Mouse (Mus musculus) heart, embryonic 15.5 days (tissue): ENCODE measurements around the gene Kcnn3. TPM values are rescaled to one million over a fixed set of nuclear protein-coding genes. Genes with fewer than 3 reads are reported as not detected.

Source experiments
- ATAC-seq: fragments of 200-750 bp; cut with Nextera tagmentation; replicated peaks from 2 replicates; pipeline ENCODE4 v1.8.0; 2017; ENCODE audit warnings: low read depth, moderate TSS enrichment; ENCODE audit not compliant: insufficient number of reproducible peaks, insufficient read depth, low FRiP score
- H3K27ac ChIP-seq: fragments of 300-500 bp; sonication (generic); 2 replicates; pipeline ENCODE4 v1.5.1; 2015; ENCODE audit warnings: mild to moderate bottlenecking, inconsistent platforms
- H3K27me3 ChIP-seq: fragments of 300-500 bp; sonication (generic); 2 replicates; pipeline ENCODE4 v1.6.1; 2015; ENCODE audit warnings: inconsistent platforms
- H3K36me3 ChIP-seq: fragments of 300-500 bp; sonication (generic); 2 replicates; pipeline ENCODE4 v1.6.1; 2015; ENCODE audit warnings: mild to moderate bottlenecking, inconsistent platforms
- H3K4me1 ChIP-seq: fragments of 300-500 bp; sonication (generic); replicated peaks from 2 replicates; pipeline ENCODE4 v1.6.1; 2015; ENCODE audit warnings: inconsistent platforms
- H3K4me2 ChIP-seq: fragments of 300-500 bp; sonication (generic); 2 replicates; pipeline ENCODE4 v1.6.1; 2015; ENCODE audit warnings: inconsistent platforms, mild to moderate bottlenecking, moderate library complexity
- H3K4me3 ChIP-seq: fragments of 300-500 bp; sonication (generic); 2 replicates; pipeline ENCODE4 v1.5.1; 2015; ENCODE audit warnings: mild to moderate bottlenecking, inconsistent platforms
- H3K9ac ChIP-seq: fragments of 300-500 bp; sonication (generic); 2 replicates; pipeline ENCODE4 v1.6.1; 2015; ENCODE audit warnings: mild to moderate bottlenecking, inconsistent platforms
- H3K9me3 ChIP-seq: fragments of 300-500 bp; sonication (generic); replicated peaks from 2 replicates; pipeline ENCODE4 v1.6.1; 2016; ENCODE audit warnings: inconsistent platforms
- WGBS: fragments of 180-500 bp; shearing (Covaris S2); methylation state at CpG from one replicate; pipeline ENCODE4 v1.1.7; 2015; ENCODE audit warnings: mixed read lengths; 5-methylcytosine and 5-hydroxymethylcytosine counted together
- polyA plus RNA-seq: library from polyadenylated mRNA; unstranded; fragments of >200 nt; fragmentation: Nextera tagmentation; extraction: Ambion mirVana; gene quantifications from 2 replicates; pipeline ENCODE4 v1.2.1, GENCODE M21; 2015

Gene Kcnn3
- polyA plus RNA-seq, 1 experiment from 2014 or later: 2.6 TPM

GRCm38 (mm10) chr3:89616861-89617260, 96.9 kb downstream of the Kcnn3 start:
- H3K9ac ChIP-seq: no peak overlapping the region
- H3K36me3 ChIP-seq: no peaks in the 10 kb centered on the region
- H3K4me1 ChIP-seq: peaks cover 14% of the 10 kb centered on the region
- no peaks in the 10 kb centered on the region for H3K27me3 ChIP-seq
- WGBS: 63% methylated on average over 6 of the region's 6 CpGs
- H3K9me3 ChIP-seq: no peaks in the 10 kb centered on the region
- no peak overlapping the region for H3K4me2 ChIP-seq
- H3K4me3 ChIP-seq: no peak overlapping the region
- no peak for ATAC-seq
- no peak overlapping the region for H3K27ac ChIP-seq

GRCm38 (mm10) chr3:89617360-89617759, 97.4 kb downstream of the Kcnn3 start:
- WGBS: 80% methylated on average over 2 of the region's 2 CpGs
- no peaks in the 10 kb centered on the region for H3K27me3 ChIP-seq

DNA sequence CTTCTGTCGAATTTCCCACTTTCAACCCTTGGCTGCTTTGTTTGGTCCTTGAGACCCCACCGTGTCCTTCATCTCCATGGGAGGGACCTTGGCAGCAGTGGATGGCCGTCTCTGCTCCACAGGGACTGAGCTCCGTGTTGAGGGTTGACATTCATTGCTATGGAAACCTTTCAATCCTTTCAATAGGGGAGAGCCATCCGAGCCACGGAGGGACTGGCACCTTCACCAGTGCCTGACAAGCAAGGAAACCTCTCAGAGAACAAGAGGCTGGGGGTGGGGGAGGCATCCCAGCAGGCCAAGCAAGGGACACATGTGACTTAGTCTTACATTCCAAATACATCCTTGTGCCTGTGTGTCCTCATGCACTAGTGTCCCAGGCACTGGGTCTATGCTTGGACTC, 102.9 kb downstream of the Kcnn3 start:
- no peak overlapping the region for H3K9ac ChIP-seq
- WGBS: 26% methylated on average over 6 of the region's 6 CpGs
- no peaks in the 10 kb centered on the region for H3K9me3 ChIP-seq
- H3K4me3 ChIP-seq: no peak overlapping the region
- no peak overlapping the region for H3K4me2 ChIP-seq
- no peak overlapping the region for H3K27ac ChIP-seq
- H3K27me3 ChIP-seq: no peaks in the 10 kb centered on the region
- H3K4me1 ChIP-seq: no peaks in the 10 kb centered on the region
- ATAC-seq: no peak
- no peaks in the 10 kb centered on the region for H3K36me3 ChIP-seq

More at GRCm38 (mm10) chr3:89617360-89617759, 97.4 kb downstream of the Kcnn3 start:
- Histone ChIP-seq H3K9ac (no peak overlapping the region), H3K4me3 (no peak overlapping the region), H3K4me1 (peaks cover 14% of the 10 kb centered on the region), H3K27ac (no peak overlapping the region), H3K9me3 (no peaks in the 10 kb centered on the region), H3K4me2 (no peak overlapping the region), H3K36me3 (no peaks in the 10 kb centered on the region)
- ATAC-seq: no peak

GRCm38 (mm10) chr3:89623531-89623930, 103.6 kb downstream of the Kcnn3 start:
- Histone ChIP-seq H3K36me3 (no peaks in the 10 kb centered on the region), H3K4me3 (no peak overlapping the region), H3K4me2 (no peak overlapping the region), H3K9me3 (no peaks in the 10 kb centered on the region), H3K4me1 (no peaks in the 10 kb centered on the region), H3K9ac (no peak overlapping the region), H3K27me3 (no peaks in the 10 kb centered on the region), H3K27ac (no peak overlapping the region)
- no peak for ATAC-seq
- WGBS: 46% methylated on average over 4 of the region's 4 CpGs

DNA sequence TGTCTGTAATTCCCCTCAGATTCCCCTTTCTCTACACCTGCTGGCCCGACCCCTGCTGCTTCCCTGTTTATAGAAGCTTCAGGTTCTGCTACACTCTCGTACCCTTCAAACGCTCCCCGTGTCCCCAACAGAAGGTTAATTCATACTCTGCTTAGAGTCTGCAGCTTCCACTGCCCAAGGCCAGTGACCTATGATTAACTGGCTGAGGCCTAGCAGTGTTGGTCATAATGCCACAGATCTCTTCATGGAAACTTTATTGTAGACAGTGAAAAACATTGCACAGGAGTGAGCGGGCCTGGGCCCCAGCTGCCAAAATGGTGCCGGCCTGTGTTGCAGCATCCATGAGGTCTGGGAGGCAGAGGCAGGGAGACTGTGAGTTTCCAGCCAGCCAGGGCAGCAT, 104.0 kb downstream of the Kcnn3 start:
- Histone ChIP-seq H3K4me2 (no peak overlapping the region), H3K27ac (no peak overlapping the region), H3K36me3 (no peaks in the 10 kb centered on the region), H3K4me3 (no peak overlapping the region), H3K27me3 (no peaks in the 10 kb centered on the region), H3K4me1 (no peaks in the 10 kb centered on the region), H3K9ac (no peak overlapping the region), H3K9me3 (no peaks in the 10 kb centered on the region)
- no peak for ATAC-seq
- WGBS: 76% methylated on average over 6 of the region's 6 CpGs

GRCm38 (mm10) chr3:89624814-89625445, 105.0 kb downstream of the Kcnn3 start:
- H3K27ac ChIP-seq: no peak overlapping the region
- no peak overlapping the region for H3K4me3 ChIP-seq
- ATAC-seq: no peak
- no peaks in the 10 kb centered on the region for H3K36me3 ChIP-seq
- H3K4me1 ChIP-seq: no peaks in the 10 kb centered on the region
- WGBS: 54% methylated on average over 5 of the region's 5 CpGs
- H3K9me3 ChIP-seq: no peaks in the 10 kb centered on the region
- no peak overlapping the region for H3K9ac ChIP-seq
- H3K27me3 ChIP-seq: no peaks in the 10 kb centered on the region
- H3K4me2 ChIP-seq: no peak overlapping the region

DNA sequence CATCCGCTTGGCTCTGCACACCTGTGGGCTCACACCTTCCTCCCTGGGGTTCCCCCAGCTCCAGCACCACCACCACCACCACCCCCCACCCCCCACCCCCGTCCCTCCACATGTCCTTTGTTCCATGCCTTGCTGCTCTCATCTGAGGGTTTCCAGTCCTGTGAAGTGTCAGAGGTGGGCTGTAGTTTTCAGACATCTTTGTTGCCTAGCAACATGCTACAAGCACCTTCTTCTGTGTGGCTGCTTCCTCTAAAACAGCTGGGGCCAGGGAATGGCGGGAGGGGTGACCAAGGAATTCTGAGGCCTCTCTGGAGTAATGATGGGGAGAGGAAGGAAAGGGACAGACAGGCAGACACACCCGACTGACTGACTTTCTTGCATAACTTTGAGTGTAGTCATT, 106.6 kb downstream of the Kcnn3 start:
- H3K9me3 ChIP-seq: no peaks in the 10 kb centered on the region
- no peak overlapping the region for H3K4me3 ChIP-seq
- no peaks in the 10 kb centered on the region for H3K4me1 ChIP-seq
- H3K9ac ChIP-seq: no peak overlapping the region
- 59% methylated on average over 4 of the region's 4 CpGs for WGBS
- ATAC-seq: no peak
- H3K27me3 ChIP-seq: no peaks in the 10 kb centered on the region
- H3K36me3 ChIP-seq: no peaks in the 10 kb centered on the region
- no peak overlapping the region for H3K27ac ChIP-seq
- H3K4me2 ChIP-seq: no peak overlapping the region

DNA sequence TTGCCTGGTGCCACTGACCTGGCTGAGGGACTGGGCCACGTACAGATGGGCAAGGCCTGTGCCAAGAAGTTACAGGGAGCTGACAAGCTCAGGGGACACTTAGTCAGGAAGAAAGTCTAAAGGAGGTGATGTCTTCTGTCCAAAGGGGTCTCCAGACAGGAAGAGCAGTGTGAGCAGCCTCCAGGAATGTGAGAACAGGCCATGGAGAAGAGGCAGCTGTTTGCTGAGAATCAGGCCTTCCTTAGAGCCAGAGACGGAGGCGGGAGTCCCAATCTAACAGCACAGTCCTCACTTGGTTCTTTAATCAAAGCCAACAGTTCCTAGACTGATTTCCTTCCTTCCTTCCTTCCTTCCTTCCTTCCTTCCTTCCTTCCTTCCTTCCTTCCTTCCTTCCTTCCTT, 109.8 kb downstream of the Kcnn3 start:
- no peak for ATAC-seq
- no peaks in the 10 kb centered on the region for H3K4me1 ChIP-seq
- no peak overlapping the region for H3K4me3 ChIP-seq
- H3K9ac ChIP-seq: no peak overlapping the region
- WGBS: 70% methylated on average over 3 of the region's 3 CpGs
- H3K36me3 ChIP-seq: no peaks in the 10 kb centered on the region
- no peaks in the 10 kb centered on the region for H3K27me3 ChIP-seq
- H3K4me2 ChIP-seq: no peak overlapping the region
- H3K9me3 ChIP-seq: no peaks in the 10 kb centered on the region
- H3K27ac ChIP-seq: no peak overlapping the region

DNA sequence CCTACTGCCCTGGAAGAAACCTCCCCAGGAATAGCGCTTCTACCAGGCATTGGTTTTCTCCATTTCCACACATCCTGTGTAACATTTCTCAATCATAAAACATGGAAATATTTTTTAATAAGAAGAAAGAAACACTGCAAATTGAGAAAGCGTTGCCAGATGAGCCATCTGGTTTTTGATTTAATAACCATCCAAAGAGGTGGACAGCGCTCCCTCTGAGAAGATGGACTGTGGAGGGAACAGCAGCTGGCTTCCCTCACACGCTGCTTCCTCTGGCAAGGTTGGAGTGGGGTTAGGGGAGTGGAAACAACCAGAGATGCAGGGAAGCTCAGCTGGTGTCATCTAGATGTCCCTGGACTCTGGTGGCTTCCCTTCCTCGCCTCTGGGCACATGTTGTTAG, 111.8 kb downstream of the Kcnn3 start:
- Histone ChIP-seq H3K36me3 (no peaks in the 10 kb centered on the region), H3K4me3 (no peak overlapping the region), H3K9ac (no peak overlapping the region), H3K4me2 (no peak overlapping the region), H3K4me1 (no peaks in the 10 kb centered on the region), H3K9me3 (no peaks in the 10 kb centered on the region), H3K27me3 (no peaks in the 10 kb centered on the region), H3K27ac (no peak overlapping the region)
- WGBS: 66% methylated on average over 5 of the region's 5 CpGs
- ATAC-seq: no peak

DNA sequence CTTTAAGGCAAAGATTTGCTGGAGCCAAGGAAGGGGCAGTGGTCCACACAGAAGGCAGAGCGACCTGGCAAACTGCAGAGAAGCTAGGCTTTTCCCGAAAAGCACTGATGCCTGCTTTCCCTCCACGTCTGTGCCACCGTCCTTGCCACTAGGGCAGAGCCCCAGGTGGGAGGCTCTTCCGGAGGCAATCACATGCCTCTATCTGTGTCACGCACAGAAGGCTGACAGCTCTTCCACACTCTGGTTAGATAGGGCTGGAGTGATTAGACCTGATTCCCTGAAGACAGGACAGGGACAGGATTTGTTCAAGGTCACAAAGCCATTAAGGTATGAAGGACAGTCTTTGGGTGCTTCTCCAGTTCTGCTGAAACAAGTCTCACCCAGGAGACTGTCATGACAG, 113.6 kb downstream of the Kcnn3 start:
- Histone ChIP-seq H3K9ac (no peak overlapping the region), H3K27ac (no peak overlapping the region), H3K27me3 (no peaks in the 10 kb centered on the region), H3K4me1 (no peaks in the 10 kb centered on the region), H3K4me2 (no peak overlapping the region), H3K4me3 (no peak overlapping the region), H3K36me3 (no peaks in the 10 kb centered on the region), H3K9me3 (no peaks in the 10 kb centered on the region)
- no peak for ATAC-seq
- 48% methylated on average over 6 of the region's 6 CpGs for WGBS

- 78% methylated on average over 6 of the region's 6 CpGs for WGBS
- ATAC-seq: no peak
Measured at GRCm38 (mm10) chr3:89633941-89634340, 114.0 kb downstream of the Kcnn3 start.

GRCm38 (mm10) chr3:89640804-89641203, 120.8 kb downstream of the Kcnn3 start:
- no peak overlapping the region for H3K4me3 ChIP-seq
- H3K9ac ChIP-seq: no peak overlapping the region
- ATAC-seq: no peak
- H3K9me3 ChIP-seq: no peaks in the 10 kb centered on the region
- no peak overlapping the region for H3K4me2 ChIP-seq
- H3K36me3 ChIP-seq: no peaks in the 10 kb centered on the region
- no peak overlapping the region for H3K27ac ChIP-seq
- no peaks in the 10 kb centered on the region for H3K27me3 ChIP-seq
- 16% methylated on average over 3 of the region's 3 CpGs for WGBS
- peaks cover 17% of the 10 kb centered on the region for H3K4me1 ChIP-seq

More at GRCm38 (mm10) chr3:89633941-89634340, 114.0 kb downstream of the Kcnn3 start:
- Histone ChIP-seq H3K4me1 (no peaks in the 10 kb centered on the region), H3K9ac (no peak overlapping the region), H3K36me3 (no peaks in the 10 kb centered on the region), H3K4me2 (no peak overlapping the region), H3K27ac (no peak overlapping the region), H3K4me3 (no peak overlapping the region), H3K27me3 (no peaks in the 10 kb centered on the region), H3K9me3 (no peaks in the 10 kb centered on the region)
